Mouse (Mus musculus): Measurements from ENCODE around the gene Paxip1.

Paxip1 gene

GRCm38 (mm10) chr5:27791303-27792172, at the start of gene Paxip1:
Gene Paxip1, minus strand, starts transcription at chr5:27791691.
- DNase-seq (ENCODE audit: low spot score): peak; percentile 98

DNA sequence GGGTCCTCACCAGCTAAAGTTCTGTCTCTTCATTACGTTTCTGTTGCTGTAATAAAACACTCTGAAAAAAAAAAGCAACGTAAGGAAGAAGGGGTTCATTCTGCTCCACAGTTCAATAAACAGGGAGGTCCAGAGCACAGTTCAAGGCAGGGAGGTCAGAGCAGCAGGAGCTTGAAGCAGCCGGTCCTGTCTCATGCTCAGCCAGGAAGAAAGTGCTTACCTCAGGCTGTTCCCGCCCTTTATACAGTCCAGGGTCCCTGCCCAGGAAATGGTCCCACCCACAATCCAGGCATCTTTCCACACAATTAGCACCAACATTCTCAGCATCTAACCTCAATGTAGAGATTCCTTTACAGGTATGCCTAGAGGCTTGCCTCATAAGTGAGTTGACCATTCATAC, 46.6 kb upstream of the Paxip1 start:
- DNase-seq (ENCODE audit: low spot score): no peak

DNA sequence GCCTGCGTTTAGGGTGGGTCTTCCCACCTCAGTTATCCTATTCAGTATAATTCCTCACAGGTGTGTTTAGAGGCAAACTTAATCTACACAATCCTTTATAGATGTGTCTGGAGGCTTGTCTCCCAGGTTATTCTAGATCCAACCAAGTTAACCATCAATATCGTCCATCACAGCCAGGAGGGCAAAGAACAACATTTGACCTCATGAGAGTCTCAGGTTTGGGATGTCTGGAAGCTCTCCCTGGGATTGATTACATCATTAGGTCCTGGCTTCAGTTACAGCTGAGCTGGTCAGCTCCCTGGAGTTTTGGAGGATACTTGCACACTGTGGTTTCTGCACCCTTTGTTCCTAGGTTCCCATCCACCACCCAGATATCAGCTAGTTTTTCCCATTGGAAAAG, 43.6 kb upstream of the Paxip1 start:
- DNase-seq (ENCODE audit: low spot score): no peak

DNA sequence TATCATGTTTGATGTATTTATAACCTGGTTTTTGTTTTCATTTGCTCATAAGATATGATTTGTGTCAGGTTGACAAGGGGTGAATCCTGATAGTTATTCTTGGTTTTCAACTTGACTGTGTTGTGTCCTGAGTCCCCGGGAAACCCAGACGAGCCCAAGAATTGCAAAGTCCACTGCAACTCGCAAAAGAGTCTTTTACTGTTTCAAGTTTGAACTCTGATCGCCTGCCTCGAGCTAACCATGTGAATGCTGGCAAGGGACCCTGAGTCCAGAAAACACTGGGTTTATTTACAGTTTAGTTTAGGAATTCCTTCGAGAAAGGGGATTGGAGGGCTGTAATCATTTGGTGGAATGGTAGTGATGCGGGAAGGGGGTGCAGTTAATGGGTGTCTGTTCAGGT, 36.5 kb upstream of the Paxip1 start:
- no peak for DNase-seq (ENCODE audit: low spot score)

GRCm38 (mm10) chr5:27821161-27821560, 29.7 kb upstream of the Paxip1 start:
- no peak for DNase-seq (ENCODE audit: low spot score)

- DNase-seq (ENCODE audit: low spot score): no peak
These were observed 27.6 kb upstream of the Paxip1 start for GRCm38 (mm10) chr5:27818840-27819672.

DNA sequence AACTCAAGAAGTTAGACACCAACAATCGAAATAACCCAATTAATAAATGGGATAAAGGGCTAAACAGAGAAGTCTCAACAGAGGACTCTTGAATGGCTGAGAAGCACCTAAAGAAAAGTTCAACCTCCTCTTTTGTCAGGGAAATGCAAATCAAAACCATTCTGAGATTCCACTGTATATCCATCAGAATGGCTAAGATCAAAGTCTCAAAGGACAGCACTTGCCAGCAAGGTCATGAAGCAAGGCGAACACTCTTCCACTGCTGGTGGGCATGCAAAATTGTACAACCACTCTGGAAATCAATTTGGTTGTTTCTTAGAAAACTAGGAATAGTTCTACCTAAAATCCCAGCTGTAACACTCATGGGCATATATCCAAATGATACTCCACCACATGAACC, 22.8 kb upstream of the Paxip1 start:
- no peak for DNase-seq (ENCODE audit: low spot score)

GRCm38 (mm10) chr5:27793923-27794322, 2.4 kb upstream of the Paxip1 start:
- peak; percentile 19 for DNase-seq (ENCODE audit: low spot score)

DNA sequence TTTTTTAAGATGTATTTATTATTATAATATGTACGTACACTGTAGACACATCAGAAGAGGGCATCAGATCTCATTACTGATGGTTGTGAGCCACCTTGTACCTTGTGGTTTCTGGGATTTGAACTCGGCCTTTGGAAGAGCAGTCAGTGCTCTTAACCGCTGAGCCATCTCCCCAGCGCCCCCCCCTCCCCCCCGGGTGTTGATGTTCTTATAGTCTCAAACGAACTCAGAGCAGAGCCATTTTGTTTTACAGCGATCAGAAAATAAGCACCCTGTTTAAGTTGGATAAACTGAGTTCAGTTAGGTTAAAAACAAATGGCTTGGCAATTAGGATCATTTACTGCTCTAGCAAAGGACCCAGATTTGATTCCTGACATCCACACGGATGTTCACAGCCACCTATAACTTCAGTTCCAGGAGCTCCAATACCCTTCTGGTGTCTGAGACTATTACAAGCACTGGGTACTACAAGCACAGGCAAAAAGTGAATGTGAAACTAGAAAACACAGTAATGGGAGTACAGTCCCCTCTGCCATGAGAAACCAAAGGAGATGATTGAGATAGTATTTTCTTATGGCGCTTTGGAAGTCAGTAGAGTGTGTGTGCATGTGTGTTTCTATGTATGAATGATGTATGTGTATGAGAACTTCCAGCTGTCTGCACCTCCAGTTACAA, 1.2 kb upstream of the Paxip1 start:
- DNase-seq (ENCODE audit: low spot score): no peak

DNA sequence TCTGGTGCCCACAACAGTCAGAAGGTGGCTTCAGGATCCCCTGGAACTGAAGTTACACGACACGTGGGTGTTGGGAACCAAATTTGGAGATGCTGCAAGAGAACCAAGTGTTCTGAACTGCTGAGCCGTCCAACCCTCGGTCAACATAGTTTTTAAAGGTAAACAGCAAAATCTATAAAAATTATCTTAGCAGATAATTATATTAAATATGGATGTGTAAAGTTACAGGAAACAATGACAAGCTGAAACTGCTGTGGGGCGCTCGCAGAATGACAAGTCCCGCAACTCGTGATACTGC, 631 bp upstream of the Paxip1 start:
- DNase-seq (ENCODE audit: low spot score): no peak

DNA sequence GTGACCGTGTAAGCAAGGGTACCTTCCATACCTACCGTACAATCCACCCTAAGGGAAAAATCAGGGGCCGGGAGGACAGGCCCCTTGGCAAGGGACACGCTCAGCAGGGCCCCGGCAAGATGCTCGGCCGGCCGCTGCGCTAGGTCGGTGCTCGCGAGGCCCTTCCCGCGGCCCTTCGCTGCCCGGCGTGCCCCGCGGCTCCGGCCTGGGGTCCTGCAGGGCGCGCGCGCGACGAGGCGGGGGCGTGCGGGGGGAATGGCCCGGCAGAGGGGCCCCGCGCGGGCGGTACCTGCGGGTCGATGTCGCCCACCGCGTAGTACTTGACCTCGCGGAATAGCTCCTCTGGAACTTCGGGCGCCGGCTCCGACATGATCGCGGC, 592 bp downstream of the Paxip1 start:
- DNase-seq (ENCODE audit: low spot score): peak; percentile 72

GRCm38 (mm10) chr5:27790086-27790909, 1.2 kb downstream of the Paxip1 start:
- DNase-seq (ENCODE audit: low spot score): no peak

DNA sequence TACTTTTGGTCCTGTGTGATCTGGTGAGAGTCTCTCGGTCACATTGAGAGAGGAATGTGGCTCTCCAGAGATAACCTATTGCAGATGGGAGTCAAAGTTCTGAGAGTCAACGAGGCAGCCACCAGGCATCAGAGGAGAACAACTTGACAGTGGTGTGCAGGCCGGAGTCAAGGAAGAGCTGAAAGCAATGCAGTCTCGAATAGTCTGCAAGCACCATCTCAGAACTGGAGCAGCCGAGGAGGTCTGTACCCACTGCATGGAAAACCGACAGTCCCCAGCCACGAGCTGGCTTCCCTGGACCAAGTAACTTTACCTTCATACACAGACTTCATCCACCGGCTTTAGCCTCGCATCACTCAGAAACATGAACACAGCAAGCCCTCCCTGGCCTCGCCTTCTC, 1.9 kb downstream of the Paxip1 start:
- no peak for DNase-seq (ENCODE audit: low spot score)

DNA sequence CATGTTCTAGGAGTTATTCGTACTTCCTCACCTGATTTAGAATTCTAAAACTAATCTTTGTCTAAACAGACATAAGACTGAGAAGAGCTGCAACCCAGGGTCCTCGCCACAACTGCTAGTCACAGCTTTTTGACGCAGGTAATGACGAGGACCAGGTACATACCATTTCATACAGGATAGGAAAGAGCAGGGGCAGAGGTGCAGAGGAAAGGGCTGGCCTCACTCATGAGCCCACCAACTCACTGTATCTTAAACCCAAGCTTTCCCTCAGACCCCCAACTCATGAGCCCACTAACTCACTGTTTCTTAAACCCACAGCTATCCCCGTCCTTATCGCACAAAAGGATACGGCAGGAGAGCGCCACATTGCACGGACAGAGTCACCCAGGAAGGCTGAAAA, 8.1 kb downstream of the Paxip1 start:
- DNase-seq (ENCODE audit: low spot score): no peak

DNA sequence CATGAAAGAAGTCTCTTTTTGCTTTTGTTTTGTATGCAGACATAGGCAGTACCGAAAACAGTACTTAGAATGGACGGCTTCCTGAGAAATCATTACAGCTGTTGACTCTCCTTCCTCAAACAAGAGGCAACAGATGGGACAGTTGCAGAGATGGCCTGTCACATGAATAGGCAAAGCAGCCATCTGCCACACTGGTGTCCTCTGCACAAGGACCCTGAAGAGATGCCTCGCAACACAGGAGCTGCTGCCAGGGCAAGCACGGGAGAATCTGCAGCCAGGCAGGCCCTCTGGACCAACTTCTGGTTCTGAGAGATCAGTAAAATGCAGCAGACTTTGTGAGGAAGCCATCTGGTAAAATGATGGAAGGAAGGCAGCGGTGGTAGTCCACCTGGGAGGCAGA, 23.5 kb downstream of the Paxip1 start:
- no peak for DNase-seq (ENCODE audit: low spot score)

GRCm38 (mm10) chr5:27765780-27766179, 25.7 kb downstream of the Paxip1 start:
- DNase-seq (ENCODE audit: low spot score): no peak

GRCm38 (mm10) chr5:27744944-27745343, 46.5 kb downstream of the Paxip1 start:
- no peak for DNase-seq (ENCODE audit: low spot score)

DNA sequence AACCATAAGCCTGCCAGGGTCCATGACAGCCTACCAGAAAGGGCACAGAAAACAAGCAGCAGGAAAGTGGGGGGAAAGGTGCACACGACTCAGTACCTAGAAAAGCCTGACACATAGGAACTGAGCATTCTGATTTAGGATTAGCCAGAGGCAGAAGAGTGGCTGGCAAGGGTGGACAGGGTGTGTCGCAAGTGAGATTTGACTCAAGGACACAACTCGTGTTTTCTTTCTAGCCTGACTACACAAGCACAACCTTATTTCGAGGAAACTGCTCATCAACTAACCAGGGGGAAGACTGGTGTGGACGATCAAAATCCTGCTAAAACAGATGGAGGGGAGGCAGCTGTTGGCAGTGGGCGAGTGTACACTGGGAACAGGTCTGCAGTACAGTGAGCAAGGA, 52.3 kb downstream of the Paxip1 start:
- DNase-seq (ENCODE audit: low spot score): no peak

DNA sequence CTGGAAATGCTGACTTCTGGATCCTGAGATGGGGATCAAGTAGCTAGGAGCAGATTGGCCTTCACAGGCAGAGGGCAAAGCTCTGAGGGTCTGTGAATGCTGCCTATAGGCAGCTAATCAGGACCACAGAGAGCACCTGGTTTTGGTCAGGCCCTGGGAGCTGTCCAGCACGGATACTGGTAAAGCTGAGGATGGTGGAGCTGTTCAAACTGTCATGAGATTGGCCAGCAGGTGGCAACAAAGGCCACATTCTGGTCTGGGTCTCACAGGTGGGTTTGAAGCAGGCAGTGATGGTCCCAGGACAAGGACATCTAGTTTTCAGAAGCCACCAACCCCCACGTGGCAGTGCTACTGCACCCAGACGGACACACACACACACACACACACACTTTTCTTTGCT, 54.3 kb downstream of the Paxip1 start:
- DNase-seq (ENCODE audit: low spot score): peak; percentile 7

- no peak for DNase-seq (ENCODE audit: low spot score)
These were observed 59.1 kb downstream of the Paxip1 start for GRCm38 (mm10) chr5:27732288-27732868.

DNA sequence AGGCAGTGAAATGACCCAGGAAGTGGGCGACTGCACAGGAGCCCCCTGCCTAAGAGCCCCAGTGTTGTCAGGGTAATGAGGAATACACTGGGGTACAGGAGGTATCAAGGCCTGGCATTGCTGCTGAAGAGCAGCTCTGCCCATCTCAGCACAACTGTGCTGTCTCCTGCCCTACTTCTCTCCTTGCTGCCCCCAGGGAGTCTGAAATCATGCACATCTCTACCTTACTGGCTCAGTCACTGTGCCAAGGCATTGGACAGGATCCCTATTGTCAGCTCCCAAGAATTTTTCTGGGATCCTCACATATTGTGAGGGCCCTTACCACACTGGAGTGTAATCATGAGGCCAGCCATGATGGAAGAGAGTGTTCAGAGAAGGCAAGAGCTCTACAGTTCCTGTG, 60.1 kb downstream of the Paxip1 start:
- DNase-seq (ENCODE audit: low spot score): no peak

GRCm38 (mm10) chr5:27730666-27731065, 60.8 kb downstream of the Paxip1 start:
- no peak for DNase-seq (ENCODE audit: low spot score)

Measured in ovary, postnatal 10 days (tissue).